Mouse (Mus musculus) bone marrow macrophage, adult 2 months (primary cell): ENCODE measurements around the gene Slc48a1.

Experiments used
- CTCF ChIP-seq: IDR thresholded peaks from 2 replicates; pipeline ENCODE4 v1.5.1; 2012; ENCODE audit warnings: low read depth, mild to moderate bottlenecking, low read length, moderate library complexity
- POLR2A ChIP-seq: IDR thresholded peaks from 2 replicates; pipeline ENCODE4 v1.6.1; 2012; ENCODE audit warnings: mild to moderate bottlenecking, low read depth, low read length, borderline replicate concordance

- TF ChIP-seq CTCF, result no peak
- TF ChIP-seq POLR2A, result no peak
These were observed 3.8 kb downstream of the Slc48a1 start for GRCm38 (mm10) chr15:97781961-97782748.
